Mouse (Mus musculus) WW6 (cell line): Measurements from ENCODE around the gene Slfn8.
"Not testable (repeated sequence)": the region's sequence is repeated elsewhere in the genome, so short reads cannot be mapped to it uniquely, and the experiment has no call there.

Source experiments
- DNase-seq: peaks from one replicate; pipeline ENCODE4 v3.0.0-alpha.2; 2013; ENCODE audit warnings: low read depth, low spot score

Slfn8 gene

DNA sequence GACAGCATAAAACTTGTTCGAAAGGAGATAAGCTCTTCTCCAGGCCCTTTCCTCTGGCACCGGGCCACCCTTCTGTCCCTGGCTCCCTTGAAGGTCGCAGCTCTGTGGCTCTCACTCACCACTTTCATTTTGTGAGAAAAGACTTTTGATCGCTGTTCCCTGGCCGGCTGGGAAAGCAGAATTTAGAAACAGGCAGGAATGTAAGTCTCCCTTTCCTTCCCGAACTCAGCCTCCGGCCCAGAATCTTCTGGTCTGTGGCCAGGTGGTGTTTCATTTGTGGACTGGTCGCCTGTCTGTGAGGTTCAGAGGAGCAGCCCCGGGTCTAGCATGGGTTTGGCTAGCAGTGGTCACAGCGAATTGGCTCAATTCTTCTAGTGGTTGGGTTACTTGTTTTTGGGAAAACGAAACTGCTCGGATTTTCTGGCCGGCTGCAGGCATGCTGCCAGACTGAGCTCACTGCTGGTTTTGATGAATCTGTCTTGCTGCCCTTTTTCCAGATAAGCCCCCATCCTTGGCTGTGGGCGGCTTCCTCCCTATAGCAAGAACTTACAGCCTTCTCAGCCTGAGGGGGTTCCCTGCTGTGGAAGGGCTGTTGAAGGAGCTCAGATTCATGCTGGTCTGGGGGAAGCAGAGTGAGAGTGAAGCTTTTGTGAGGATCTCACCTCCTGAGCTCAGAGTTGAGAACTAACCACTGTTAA is 29.0 kb downstream of the Slfn8 start, which contains the start of gene Slfn9:
Slfn9 (minus strand) TSS at position 362 of the 698 bp plus-strand sequence.
- DNase-seq: peak; percentile 45

DNA sequence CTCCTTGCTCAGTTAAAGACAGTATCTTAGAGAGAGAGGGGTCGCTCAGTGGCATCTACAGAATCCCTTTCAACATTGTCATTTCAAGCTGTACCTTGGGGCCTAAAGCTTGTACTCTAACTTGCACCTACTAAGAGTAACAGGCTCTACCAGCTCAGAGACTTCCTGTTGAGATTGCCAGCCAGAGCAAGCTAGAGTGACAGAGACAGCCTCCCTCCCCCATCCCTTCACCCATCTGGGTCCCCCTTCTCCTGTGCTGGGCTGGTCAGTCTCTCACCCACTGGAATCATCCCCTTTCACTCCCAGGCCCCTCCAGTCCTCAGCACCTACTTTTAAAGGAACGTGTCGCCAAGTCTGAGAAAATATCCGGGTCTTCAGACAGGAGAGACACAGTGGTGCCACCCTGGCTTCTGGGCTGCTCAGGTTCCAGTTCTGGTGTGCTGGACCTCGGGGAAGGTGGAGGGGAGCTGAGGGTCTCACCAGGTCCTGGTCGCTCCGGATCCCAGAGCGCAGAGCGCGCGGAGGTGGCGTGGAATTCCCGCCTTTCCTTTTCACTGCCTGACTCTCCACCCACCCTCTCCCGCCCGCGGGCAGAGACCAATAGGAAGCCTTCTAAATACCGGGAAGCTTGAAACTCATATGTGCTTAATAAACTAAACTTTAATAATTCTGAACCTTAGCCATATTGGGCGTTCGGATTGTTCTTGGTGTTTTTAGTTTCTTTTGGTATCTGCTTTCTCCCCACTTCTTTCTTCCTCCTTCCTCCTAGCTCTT is 29.8 kb downstream of the Slfn8 start:
- not testable (repeated sequence) for DNase-seq

DNA sequence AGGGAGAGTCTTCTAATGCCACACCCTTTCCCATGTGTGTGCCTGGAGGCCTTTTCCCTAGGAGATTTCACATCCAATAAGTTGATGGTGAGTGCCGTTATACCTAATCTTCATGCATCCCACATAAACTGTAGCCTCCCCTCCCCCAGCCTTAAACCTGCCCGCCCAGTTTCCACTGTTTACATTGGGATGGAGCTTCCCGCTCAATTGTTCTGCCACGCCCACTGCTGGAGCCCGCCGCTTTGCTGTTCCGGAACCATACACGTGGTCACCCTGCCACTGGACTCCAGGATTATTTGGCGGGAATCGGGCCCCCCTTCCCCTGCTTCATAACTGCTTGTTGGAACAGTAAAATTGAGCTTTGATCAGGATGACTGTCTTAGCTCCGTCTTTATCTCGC is 31.3 kb downstream of the Slfn8 start:
- DNase-seq: no peak

DNA sequence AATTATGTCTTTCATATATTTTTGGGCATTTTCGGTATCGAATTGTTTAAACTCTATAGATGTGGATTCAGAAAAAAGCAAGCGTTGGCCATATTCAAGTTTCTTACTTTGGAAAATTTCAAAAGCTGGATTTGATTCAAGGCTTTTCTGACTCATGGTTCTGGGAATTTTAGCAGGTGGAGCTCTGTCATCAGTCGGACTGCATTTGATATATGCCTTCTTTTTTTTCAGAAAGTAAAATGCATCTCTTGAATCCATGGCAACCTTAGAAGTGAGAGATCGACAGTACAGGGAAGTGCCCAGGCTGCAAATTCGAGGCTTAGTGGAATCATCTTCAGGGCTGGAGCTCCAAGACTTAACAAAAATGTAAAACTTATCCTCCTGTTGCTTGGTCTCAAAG is 33.0 kb downstream of the Slfn8 start:
- no peak for DNase-seq

DNA sequence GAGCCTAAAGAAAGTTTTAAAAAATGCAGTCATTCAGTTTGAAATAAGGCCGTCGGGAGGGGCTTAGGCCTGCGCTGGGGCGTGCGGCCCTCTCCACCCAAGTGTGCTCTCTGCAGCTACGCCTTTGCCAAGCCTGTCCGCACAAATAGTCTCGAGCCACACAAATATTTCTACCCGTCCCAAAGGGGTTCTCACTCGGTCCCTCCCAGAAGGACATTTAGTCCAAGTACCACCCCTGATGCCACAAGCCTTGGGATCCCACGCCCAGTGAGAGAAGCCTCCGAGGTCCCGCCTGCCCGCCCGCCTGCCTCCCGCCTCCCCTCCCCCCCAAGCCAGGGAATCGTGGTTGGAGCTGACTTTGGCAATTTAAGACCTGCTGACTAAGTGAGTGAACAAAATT is 37.4 kb downstream of the Slfn8 start:
- DNase-seq: no peak

DNA sequence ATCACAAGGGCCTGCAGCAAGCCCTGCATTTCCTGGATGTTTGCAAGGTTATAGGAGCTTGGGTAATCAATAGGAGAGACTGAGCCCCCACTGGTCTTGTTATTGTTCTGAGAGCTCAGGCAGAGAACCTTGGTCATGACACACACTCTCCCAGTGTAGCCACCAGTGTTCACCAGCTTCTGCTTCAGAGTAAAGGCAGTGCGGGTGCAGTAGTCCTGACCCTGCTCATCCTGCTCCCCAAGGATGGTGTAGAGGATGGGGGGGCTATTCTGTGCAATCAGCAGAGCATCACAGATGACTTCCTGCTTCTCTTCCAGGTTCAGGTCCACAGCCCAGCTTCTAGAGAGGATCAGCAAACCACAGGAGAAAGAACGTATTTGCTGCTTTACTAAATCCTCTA is 38.2 kb downstream of the Slfn8 start:
- not testable (repeated sequence) for DNase-seq

DNA sequence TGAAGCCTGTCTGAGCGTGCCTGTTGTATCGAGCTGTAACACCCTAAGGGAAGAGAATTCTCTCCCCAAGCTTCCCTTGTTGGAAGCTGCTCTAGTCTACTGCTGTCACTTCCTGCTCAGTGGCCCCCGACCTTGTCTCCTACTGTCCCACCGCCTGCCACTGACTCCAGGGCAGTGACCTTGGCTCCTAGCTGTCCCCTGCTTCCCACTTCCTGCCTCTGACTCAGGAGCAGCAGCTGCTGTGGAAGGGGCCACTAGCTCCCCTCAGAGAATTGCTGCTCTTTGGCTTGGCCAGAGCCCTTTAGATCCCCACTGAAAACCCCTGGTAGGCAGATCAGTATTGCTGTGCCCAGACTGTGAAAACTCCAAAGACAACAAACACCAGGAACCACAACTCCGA is 46.7 kb downstream of the Slfn8 start:
- DNase-seq: no peak

DNA sequence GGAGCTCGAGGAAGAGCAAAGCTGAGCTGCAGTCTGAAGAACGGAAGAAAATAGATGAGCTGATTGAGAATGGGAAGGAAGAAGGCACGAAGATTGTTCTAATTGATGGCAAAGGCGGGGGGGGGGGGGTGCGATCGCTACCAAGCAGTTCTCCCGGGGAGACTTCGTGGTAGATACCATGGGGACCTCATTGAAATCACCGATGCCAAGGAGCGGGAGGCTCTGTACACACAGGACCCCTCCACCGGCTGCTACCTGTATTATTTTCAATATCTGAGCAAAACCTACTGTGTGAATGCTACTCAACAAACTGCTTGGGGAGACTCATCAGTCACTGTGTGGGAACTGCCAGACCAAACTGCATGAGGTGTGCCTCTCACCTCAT is 49.0 kb downstream of the Slfn8 start:
- DNase-seq: no peak

DNA sequence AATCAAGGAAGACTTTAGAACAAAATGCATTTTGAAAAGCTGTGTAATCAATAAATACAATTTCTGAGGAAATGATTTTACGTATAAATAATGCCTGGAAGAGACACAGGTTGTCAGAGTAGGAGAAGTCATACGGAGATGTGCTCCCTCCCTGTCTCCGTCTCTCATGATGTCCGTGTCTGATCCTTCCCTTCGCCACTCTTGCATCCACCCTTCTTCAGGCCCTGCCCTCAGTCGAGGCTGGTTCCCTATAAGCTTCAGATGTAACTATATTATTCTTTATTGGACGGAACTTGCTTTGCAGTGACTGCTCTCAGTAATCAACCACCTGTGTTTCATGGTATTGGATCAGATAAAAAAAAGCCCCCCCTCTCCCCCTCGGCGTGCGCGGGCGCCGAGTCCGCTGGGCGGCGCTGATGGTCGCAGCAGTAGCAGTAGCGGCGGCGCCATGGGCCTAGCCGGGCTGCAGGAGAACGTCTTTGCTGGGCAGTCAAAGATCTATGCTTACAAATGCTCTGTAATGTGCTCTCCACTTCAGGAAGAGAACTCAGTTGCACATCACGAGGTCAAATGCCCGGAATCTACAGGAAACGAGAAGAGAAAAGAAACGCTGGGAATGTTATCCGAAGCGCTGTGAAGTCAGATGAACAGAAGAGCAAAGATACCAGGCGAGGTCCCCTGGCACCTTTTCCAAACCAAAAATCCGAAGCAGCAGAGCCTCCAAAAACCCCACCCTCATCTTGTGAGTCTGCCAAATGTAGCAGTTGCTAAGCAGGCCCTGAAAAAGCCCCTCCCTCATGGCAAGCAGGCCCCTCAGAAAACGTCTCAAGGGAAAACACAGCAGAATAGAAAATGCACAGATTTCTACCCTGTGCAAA is 49.7 kb downstream of the Slfn8 start:
- DNase-seq: no peak

DNA sequence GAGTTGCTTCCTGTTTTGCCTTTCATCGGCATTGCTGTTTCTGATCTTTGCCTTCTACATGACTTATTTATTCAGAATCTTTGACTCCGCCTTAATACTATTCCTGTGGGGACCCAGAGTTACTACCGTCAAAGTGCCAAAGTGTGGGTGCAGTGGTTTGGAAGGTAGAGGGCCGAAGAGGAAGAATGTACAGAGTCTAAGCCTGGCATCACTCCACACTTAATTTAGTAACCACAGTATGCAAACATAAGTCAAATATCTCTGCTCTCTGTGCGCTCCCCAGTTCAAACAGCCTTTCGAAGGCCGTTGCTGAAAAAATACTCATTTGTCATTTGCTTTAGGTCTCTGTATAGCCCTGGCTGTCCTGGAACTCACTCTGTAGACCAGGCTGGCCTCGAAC is 58.4 kb downstream of the Slfn8 start:
- no peak for DNase-seq

DNA sequence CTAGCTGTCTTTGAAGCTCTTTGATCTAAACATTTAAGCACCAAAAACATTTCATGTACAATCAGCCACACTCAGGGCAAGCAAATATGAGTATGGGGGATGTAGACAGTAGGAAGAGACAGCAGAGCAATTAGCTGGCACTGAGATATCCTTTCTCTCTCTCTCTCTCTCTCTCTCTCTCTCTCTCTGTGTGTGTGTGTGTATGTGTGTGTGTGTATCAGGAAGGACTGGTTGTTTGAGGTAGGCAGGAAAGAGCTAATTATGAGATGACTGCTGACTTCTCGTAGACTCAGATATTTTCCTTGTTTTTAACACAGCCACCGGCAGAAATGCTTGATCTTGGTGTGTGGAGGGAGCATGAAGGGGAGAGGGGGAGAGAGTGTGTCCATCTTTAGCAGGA is 58.9 kb downstream of the Slfn8 start:
- no peak for DNase-seq

DNA sequence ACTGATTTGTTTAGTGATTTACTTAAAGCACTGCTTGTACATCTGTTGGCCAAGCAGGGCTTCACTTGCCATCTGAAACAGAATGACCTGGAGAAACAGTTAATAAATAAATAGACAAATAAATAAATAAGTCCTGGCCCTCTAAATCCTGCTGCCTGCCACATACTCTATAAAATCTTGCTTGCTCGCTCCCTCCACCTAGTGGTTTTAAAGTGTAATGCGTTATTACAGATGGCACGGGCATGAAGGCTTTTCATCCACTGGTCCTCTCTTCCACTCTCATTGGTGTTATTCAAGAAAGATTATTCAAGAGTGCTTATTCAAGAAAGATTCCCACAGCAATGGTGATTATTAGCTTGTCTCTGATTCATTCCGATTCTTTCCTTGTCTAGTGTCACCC is 61.0 kb downstream of the Slfn8 start:
- no peak for DNase-seq

DNA sequence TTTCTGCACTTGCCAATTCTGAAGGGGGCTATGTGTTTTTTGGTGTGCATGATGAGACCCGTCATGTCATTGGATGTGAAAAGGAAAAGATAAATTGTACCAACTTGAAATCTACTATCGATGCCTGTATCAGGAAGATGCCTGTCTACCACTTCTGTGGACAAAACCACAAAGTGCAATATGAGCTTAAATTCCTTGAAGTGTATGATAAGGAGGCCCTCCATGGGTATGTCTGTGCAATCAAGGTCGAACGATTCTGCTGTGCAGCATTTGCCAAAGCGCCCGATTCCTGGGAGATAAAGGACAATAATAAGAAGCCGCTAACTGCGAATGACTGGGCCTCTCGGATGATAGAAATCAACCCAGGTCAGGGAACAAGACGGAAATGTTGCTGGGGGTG is 63.7 kb downstream of the Slfn8 start:
- no peak for DNase-seq

DNA sequence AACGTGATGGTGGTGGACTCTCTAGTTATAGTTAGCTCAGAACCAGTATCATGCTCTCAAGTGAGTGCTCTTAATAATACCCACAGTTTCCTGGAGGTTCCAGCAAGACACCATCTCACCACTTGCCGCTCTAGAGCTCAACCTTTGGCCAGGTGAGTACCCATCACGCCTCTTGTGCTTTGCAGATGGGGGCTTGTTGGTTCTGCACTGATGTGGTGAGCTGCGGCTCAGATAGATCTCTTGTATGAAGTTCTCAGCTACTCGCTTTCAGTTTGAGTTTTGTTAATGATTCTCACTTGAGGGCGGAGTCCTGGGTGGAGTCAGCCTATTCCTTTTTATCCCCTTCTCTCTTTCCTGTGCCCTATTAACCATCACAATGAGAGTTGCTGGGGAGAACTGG is 66.0 kb downstream of the Slfn8 start:
- DNase-seq: no peak

DNA sequence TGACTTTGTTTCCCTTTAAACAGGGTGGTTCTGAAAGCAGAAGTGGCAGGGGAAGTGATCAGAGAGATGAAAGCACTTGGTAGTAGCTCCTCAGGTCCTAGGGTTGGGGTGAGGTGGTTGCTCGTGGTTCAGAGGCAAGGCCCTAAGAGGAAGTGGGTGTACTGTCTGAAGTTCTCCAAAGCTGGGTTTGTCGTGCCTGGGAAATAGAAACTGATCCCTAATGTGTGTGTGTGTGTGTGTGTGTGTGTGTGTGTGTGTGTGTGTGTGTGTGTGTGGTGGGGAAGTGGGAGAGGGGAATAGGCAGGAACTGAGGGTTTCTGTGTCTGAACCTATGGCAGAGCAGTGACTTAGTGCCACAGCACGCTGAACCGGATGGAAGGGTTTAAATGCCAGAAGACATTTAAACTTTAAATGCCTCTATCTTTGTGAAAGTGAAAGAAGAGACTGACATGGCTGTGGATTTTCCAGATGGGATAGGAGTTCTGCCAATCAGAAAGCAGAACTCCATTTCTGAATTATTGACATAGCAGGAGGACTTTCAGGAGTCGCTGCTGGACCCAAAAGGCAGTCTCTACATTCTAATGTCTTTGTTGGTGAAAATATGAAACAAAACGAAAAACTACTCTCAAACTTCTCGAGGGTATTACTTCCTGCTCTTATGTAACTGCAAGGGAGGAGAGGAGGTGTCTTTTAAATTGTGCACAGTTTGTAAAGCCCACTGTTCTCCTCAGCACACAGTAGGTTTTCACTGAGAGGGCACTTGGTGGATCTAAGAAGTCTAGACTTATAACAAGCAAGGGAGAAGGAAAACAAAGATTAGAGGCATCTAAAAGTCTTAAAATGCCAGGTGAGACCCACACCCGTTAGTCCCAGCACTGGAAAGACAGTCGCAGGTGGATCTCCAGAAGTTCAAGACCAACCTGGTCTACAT is 67.7 kb downstream of the Slfn8 start:
- DNase-seq: no peak
